Mouse (Mus musculus) G1E (cell line): ENCODE data around the gene Atp2a1.

Source experiments
- CTCF ChIP-seq: IDR thresholded peaks from 2 replicates; pipeline ENCODE4 v1.5.1; 2012; ENCODE audit warnings: low read depth, low read length, inconsistent platforms, mixed read lengths
- GATA1 ChIP-seq: IDR thresholded peaks from 2 replicates; pipeline ENCODE4 v1.6.1; 2012; ENCODE audit warnings: borderline replicate concordance, low read length, inconsistent platforms, mixed read lengths
- POLR2AphosphoS5 ChIP-seq: IDR thresholded peaks from 2 replicates; pipeline ENCODE4 v1.6.1; 2012; ENCODE audit warnings: low read depth, low read length, inconsistent platforms; ENCODE audit not compliant: insufficient replicate concordance
- TAL1 ChIP-seq: conservative IDR thresholded peaks from 2 replicates; pipeline ENCODE4 v1.6.1; 2012; ENCODE audit warnings: low read depth, low read length, inconsistent platforms, mixed read lengths

DNA sequence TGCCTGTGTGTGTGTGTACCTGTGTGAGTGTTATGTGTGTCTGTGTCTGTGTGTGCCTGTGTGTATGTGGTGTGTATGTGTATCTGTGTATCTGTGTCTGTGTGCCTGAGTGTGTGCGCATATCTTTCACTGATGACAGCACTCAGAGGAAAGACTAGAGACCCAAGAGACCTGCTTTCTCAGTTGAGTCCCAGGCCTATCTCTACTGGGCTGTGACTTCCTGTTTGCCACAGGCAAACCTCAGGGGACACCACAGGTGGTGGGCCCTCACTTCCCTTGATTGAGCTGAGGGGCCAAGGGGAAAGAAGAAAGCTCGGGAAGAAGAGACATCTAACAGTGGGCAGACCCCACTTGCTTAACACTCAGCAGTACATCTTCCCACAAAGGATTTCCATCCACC is 46.3 kb downstream of the Atp2a1 start:
- TF ChIP-seq CTCF (no peak), GATA1 (no peak), TAL1 (no peak), POLR2AphosphoS5 (no peak)
